Mouse (Mus musculus) heart, adult 2 months (tissue): ENCODE data around the gene Proser2. TPM values are rescaled to one million over a fixed set of nuclear protein-coding genes. Genes with fewer than 3 reads are reported as not detected.
"Not testable (repeated sequence)": the region's sequence is repeated elsewhere in the genome, so short reads cannot be mapped to it uniquely, and the experiment has no call there.

Experiments used
- DNase-seq, 2 experiments: peaks; one replicate each; pipeline ENCODE4 v3.0.0; 2021
- H3K27ac ChIP-seq: fragments of 200-600 bp; 2 replicates; pipeline ENCODE4 v1.8.1; 2022
- H3K27me3 ChIP-seq: fragments of 200-500 bp; 2 replicates; pipeline ENCODE4 v1.6.1; 2012; ENCODE audit warnings: mild to moderate bottlenecking, low read length, inconsistent platforms, mixed read lengths; ENCODE audit not compliant: control insufficient read depth, insufficient read depth
- H3K36me3 ChIP-seq: fragments of 200-500 bp; 2 replicates; pipeline ENCODE4 v1.6.1; 2012; ENCODE audit warnings: low read length, inconsistent platforms; ENCODE audit not compliant: control insufficient read depth, insufficient read depth
- H3K4me1 ChIP-seq: fragments of 200-500 bp; 2 replicates; pipeline ENCODE4 v1.6.1; 2011; ENCODE audit warnings: low read length; ENCODE audit not compliant: control insufficient read depth, insufficient read depth
- H3K4me3 ChIP-seq: fragments of 200-600 bp; 2 replicates; pipeline ENCODE4 v1.8.1; 2022
- H3K79me2 ChIP-seq: fragments of 200-500 bp; replicated peaks from 2 replicates; pipeline ENCODE4 v1.6.1; 2012; ENCODE audit warnings: mild to moderate bottlenecking, inconsistent platforms, low read length, moderate library complexity, mixed read lengths; ENCODE audit not compliant: control insufficient read depth, insufficient read depth
- H3K9ac ChIP-seq: fragments of 200-500 bp; 2 replicates; pipeline ENCODE4 v1.6.1; 2012; ENCODE audit warnings: low read depth, mild to moderate bottlenecking, control low read depth, inconsistent platforms, low read length, mixed read lengths
- CTCF ChIP-seq: fragments of 200-600 bp; IDR thresholded peaks from 2 replicates; pipeline ENCODE4 v1.8.1; 2022; ENCODE audit warnings: antibody characterized with exemption, mild to moderate bottlenecking, moderate library complexity
- EP300 ChIP-seq: fragments of 200-500 bp; IDR thresholded peaks from 2 replicates; pipeline ENCODE4 v1.6.1; 2011; ENCODE audit warnings: low read depth, low read length, control low read depth; ENCODE audit not compliant: insufficient read depth
- POLR2A ChIP-seq: fragments of 200-500 bp; IDR thresholded peaks from 2 replicates; pipeline ENCODE4 v1.6.1; 2011; ENCODE audit warnings: mild to moderate bottlenecking, low read depth, low read length, control low read depth; ENCODE audit not compliant: insufficient read depth
- WGBS: fragments of 180-500 bp; shearing (Covaris S2); methylation state at CpG from one replicate; pipeline ENCODE4 v1.1.7; 2018; 5-methylcytosine and 5-hydroxymethylcytosine counted together
- intact Hi-C: fragments of 180-260 bp; cut with DNase I; formaldehyde crosslinking; loops from one replicate; pipeline ENCODE4 v1.15.1; 2025
- polyA plus RNA-seq: library from polyadenylated mRNA; depleted of rRNA; stranded (reverse); fragments of >200 nt; gene quantifications from 2 replicates; pipeline ENCODE4 v1.2.3, GENCODE M21; 2012
- total RNA-seq, 2 experiments: library from RNA; stranded (reverse); gene quantifications; 2 replicates each; pipeline ENCODE4 v1.2.3; 2021

Proser2 gene
- total and polyA plus RNA-seq, 3 experiments = 4.7 to 16.6 (median 12.2) TPM

GRCm38 (mm10) chr2:6100755-6101154 lies 29.3 kb downstream of the Proser2 start:
- Histone ChIP-seq H3K27me3 (no peaks in the 10 kb centered on the region), H3K79me2 (no peaks in the 10 kb centered on the region), H3K9ac (peak overlapping the region; percentile 51), H3K36me3 (peaks cover 7% of the 10 kb centered on the region), H3K4me3 (peak overlapping the region; percentile 34; the same call in 1 of the 2 replicates), H3K27ac (no peak overlapping the region), H3K4me1 (no peaks in the 10 kb centered on the region; the same call in 1 of the 2 replicates)
- intact Hi-C loops = no loop called here
- DNase-seq = no peak
- no peak for TF ChIP-seq POLR2A
- 55% methylated on average over 20 of the region's 20 CpGs for WGBS

DNA sequence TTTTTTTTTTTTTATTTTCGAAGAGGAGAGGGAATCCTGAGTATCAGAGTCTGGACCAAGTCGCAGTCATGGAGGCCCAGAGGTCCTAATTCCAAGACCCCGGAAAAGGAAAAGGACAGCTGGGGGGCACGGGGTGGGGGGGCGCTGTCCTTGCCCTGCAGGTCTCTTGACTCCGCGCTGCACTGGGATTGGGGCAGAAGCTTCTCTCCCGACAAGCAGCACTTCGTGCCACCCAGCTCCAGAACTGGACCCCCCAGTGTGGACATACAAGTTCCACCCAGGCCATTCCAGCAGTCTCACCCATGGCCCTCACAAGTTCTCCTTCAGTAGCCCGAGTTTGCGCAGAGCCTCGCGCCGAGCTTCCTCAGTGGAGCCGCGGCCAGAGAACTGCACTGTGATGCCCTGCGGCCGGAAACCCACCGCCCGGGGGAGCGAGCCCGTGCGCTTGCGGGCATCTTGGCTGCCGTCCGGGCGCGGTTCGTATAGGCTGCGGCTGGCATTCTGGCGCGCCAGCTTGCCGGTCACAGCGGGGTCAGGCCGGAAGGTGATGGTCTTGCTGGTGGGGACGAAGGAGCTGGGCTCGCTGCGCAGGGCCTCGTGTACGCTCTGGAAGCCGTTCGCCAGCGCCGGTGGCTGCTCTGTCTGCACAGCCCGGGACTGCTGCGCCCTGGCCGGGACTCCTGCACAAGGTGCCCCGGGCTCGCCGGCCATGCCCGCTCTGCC lies 29.8 kb downstream of the Proser2 start:
- 24% methylated on average over 51 of the region's 51 CpGs for WGBS
- Histone ChIP-seq H3K27ac (no peak overlapping the region), H3K27me3 (no peaks in the 10 kb centered on the region), H3K4me3 (peak overlapping the region; percentile 34), H3K36me3 (peaks cover 7% of the 10 kb centered on the region), H3K4me1 (no peaks in the 10 kb centered on the region; the same call in 1 of the 2 replicates), H3K79me2 (no peaks in the 10 kb centered on the region), H3K9ac (peak overlapping the region; percentile 51)
- intact Hi-C loops = no loop called here
- peak; percentile 15 to 41 for DNase-seq
- no peak for TF ChIP-seq POLR2A
- no peak for TF ChIP-seq CTCF
- no peak for TF ChIP-seq EP300

DNA sequence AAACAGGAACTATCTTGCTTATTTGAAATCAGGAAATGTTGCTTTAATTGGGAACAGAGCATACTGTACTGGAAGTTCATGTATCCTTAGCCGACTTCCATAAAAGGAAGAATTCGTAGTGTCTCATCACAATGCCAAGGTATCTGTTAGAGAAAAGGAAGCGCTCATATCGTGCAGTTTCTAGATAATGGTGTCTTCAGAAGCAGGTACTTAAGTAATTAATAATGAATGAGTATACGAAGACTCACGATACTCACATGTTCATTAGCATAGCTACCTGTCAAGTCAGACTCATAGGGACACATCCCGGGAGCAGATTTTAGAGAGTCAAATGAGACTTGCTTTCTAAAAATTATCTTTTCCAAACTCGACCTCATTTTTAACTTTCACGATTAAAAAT lies 30.6 kb downstream of the Proser2 start:
- no peaks in the 10 kb centered on the region for H3K79me2 ChIP-seq
- no peak overlapping the region for H3K4me3 ChIP-seq
- H3K4me1 ChIP-seq = no peaks in the 10 kb centered on the region; the same call in 1 of the 2 replicates
- peak overlapping the region; percentile 58 for H3K27ac ChIP-seq
- DNase-seq = no peak
- H3K36me3 ChIP-seq = peaks cover 7% of the 10 kb centered on the region
- intact Hi-C loops = no loop called here
- 52% methylated on average over 9 of the region's 9 CpGs for WGBS
- TF ChIP-seq POLR2A (no peak), CTCF (no peak), EP300 (no peak)
- no peak overlapping the region for H3K9ac ChIP-seq
- H3K27me3 ChIP-seq = no peaks in the 10 kb centered on the region

DNA sequence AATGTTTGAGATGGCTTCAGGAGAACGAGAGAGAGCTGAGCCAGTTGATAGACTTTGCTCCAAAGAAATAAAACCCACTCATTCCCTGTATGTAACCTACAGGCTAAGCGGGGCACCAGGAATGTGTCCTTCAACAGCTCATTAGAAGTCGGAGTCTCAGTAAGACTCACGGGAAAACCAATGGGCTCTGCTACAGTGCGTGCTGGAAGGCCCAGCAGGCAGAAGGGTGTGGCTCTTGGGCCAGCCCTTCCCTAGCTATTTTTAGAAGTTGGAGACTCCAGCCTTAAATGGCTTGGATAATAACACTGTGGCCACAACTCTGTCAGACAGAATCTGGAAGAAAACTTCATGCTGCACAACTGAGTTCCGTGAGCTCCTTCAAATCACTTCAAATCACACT lies 31.1 kb downstream of the Proser2 start:
- Histone ChIP-seq H3K4me3 (no peak overlapping the region), H3K9ac (0 out of 2 replicates have a peak overlapping the region, but pooled peaks have one; percentile 49), H3K4me1 (no peaks in the 10 kb centered on the region; the same call in 1 of the 2 replicates), H3K27ac (peak overlapping the region; percentile 58), H3K27me3 (no peaks in the 10 kb centered on the region), H3K36me3 (peaks cover 7% of the 10 kb centered on the region), H3K79me2 (no peaks in the 10 kb centered on the region)
- WGBS = 16% methylated on average over 6 of the region's 6 CpGs
- DNase-seq = peak; percentile 40 to 66
- intact Hi-C loops = no loop called here
- TF ChIP-seq EP300 = no peak
- no peak for TF ChIP-seq POLR2A
- no peak for TF ChIP-seq CTCF

GRCm38 (mm10) chr2:6097113-6097716 lies 32.8 kb downstream of the Proser2 start:
- H3K4me3 ChIP-seq = no peak overlapping the region
- H3K79me2 ChIP-seq = no peaks in the 10 kb centered on the region
- intact Hi-C loops = no loop called here
- H3K27ac ChIP-seq = no peak overlapping the region
- no peaks in the 10 kb centered on the region; the same call in 1 of the 2 replicates for H3K4me1 ChIP-seq
- no peaks in the 10 kb centered on the region for H3K27me3 ChIP-seq
- no peak overlapping the region for H3K9ac ChIP-seq
- H3K36me3 ChIP-seq = peaks cover 7% of the 10 kb centered on the region
- no peak for DNase-seq
- no peak for TF ChIP-seq CTCF
- TF ChIP-seq POLR2A = no peak
- no peak for TF ChIP-seq EP300
- 75% methylated on average over 7 of the region's 7 CpGs for WGBS

DNA sequence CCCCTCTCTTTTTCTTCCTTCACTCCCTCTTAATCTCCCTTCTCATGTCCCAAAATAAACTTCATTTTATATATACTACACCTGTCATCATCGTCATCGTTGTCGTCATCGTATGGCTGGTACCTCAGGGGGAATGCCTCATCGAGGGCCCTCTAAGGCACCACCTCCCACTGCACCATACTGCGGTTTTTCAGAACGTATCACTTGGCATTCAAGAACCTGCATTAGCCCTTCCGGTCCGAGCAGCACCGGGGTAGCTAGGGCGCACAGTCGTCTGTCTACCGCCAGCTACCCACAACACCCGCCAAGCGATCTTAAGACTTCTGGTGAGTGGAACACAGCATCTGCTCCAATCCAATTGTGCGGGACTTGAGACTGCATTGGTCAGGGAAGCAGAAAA lies 40.1 kb downstream of the Proser2 start:
- intact Hi-C loops = not testable (repeated sequence)

More for the DNA sequence above, 40.1 kb downstream of the Proser2 start:
- not testable (repeated sequence) for H3K4me1 ChIP-seq, H3K79me2 ChIP-seq, H3K36me3 ChIP-seq, H3K27me3 ChIP-seq, H3K27ac ChIP-seq, DNase-seq, H3K9ac ChIP-seq, H3K4me3 ChIP-seq
- WGBS = 80% methylated on average over 16 of the region's 16 CpGs
